Mouse (Mus musculus): Measurements from ENCODE around the gene Fbp1.

The Fbp1 gene

GRCm38 (mm10) chr13:62883925-62884324 lies 4.2 kb downstream of the Fbp1 start:
- DNase-seq: peak; percentile 22

- peak; percentile 94 for DNase-seq
These were observed 4.6 kb downstream of the Fbp1 start for GRCm38 (mm10) chr13:62883436-62883835.

GRCm38 (mm10) chr13:62882856-62883255 lies 5.2 kb downstream of the Fbp1 start:
- peak; percentile 52 for DNase-seq

- no peak for DNase-seq
These were observed 6.7 kb downstream of the Fbp1 start for GRCm38 (mm10) chr13:62881336-62881735.

DNA sequence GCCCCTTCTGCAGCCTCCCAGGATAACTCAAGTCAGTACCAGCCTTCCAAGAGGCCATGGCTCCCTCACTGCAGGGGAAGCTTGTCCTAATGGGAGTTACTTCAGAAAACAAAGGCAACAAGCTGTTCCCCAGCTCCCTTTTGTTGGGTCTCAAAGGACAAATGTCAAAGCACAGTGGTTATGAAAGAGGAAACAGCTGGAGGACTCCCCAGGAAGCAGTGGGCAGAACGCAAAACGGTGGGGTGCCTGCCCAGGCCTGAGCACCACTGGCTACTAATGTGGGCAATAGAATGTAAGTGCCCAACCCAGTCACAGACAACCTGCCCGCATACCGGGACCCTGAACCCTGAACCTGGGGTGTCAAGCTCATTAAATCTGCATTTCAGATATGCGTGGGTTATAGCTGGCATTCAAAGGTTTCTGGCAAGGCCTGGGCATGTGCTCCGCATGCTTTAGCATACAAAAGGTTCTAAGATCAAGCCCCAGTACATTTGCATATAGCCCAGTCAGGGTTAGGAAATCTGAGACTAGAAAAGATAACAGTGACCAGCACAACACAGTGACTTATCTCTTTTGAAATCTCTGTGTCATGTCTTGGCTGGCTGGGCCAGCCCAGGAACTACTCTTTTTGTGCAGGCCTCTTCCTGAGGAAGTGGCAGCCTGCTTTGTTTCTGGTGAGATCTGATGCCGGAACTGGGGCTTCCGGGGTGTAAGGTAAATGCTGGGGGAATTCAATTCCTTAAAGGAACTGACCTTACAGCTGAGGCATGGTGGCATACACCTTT lies 8.1 kb downstream of the Fbp1 start:
- peak; percentile 36 for DNase-seq

- no peak for DNase-seq
These were observed 8.7 kb downstream of the Fbp1 start for GRCm38 (mm10) chr13:62879411-62879810.

- DNase-seq: peak; percentile 68
These were observed 10.8 kb downstream of the Fbp1 start for GRCm38 (mm10) chr13:62877247-62877646.

- DNase-seq: no peak
These were observed 12.0 kb downstream of the Fbp1 start for GRCm38 (mm10) chr13:62876111-62876510.

DNA sequence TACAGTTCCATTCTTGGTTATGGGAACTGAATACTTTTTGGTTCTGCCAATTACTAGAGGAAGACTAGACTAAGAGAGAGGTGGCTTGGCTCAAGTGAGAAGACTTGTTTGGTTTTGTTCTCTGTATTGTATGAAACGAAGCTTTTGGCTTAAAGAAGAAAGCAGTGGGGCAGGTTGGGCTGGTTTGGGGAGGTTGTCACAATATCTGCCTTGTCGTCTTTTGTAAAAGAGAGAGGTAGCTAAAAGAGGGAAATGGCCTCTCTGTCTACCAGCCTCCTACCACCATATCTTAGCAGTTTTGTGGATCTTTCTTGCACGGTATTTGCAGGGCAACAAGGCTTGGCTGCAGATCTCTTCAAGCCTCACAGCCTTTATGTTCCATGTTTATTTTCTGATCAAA lies 15.8 kb downstream of the Fbp1 start:
- DNase-seq: no peak

- DNase-seq: peak; percentile 85
These were observed 17.5 kb downstream of the Fbp1 start for GRCm38 (mm10) chr13:62870605-62871004.

GRCm38 (mm10) chr13:62866817-62867216 lies 21.3 kb downstream of the Fbp1 start:
- DNase-seq: peak; percentile 17

- peak; percentile 3 for DNase-seq
These were observed 22.3 kb downstream of the Fbp1 start for GRCm38 (mm10) chr13:62865651-62866315.

- peak; percentile 54 for DNase-seq
These were observed 24.3 kb downstream of the Fbp1 start for GRCm38 (mm10) chr13:62863771-62864170.

DNA sequence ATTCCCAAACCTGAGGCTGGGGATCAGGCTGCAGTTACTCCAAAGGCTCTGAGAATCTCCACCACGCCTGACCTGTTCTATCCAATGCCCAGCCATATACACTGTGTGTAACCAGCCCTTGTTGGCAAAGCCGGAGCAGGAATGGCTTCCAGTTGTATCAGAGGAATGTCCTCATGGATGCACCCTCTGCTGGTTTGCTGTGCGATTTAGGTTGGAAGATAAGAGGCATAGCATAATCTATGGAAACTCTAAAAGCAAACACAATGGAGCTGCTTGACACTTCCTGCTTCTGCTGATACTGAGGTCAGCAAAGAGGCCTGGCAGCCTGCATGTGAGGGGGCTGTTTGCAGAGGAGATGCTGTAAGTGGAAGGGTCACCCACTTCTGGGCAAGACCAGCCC lies 25.2 kb downstream of the Fbp1 start:
- DNase-seq: peak; percentile 18

GRCm38 (mm10) chr13:62860068-62860467 lies 28.0 kb downstream of the Fbp1 start:
- DNase-seq: peak; percentile 11

DNA sequence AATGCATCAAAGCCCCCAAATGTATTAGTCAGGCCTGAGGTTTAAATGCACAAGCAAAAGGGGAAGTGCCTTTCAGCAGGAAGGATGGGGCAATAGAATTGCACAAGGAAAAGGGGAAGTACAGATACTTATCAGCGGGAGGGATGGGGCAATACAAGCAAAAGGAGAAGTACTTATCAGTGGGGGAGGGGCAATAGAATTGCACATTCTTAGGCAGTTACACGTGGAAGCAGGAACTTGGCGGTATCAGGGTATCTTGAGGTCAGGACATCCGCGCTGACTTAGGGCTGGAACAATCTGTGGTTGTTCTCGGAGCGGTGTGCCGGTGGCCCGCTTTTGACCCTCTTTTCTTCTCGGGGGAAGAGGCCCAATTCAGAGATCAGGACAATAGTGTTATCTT lies 28.8 kb downstream of the Fbp1 start:
- DNase-seq: peak; percentile 33

- DNase-seq: peak; percentile 88
These were observed 29.9 kb downstream of the Fbp1 start, which contains the start of gene Fbp2 for GRCm38 (mm10) chr13:62857941-62858915. Fbp2 (minus strand) TSS chr13:62858422.

- peak; percentile 54 for DNase-seq
These were observed 31.2 kb downstream of the Fbp1 start for GRCm38 (mm10) chr13:62856850-62857249.

GRCm38 (mm10) chr13:62856305-62856675 lies 31.8 kb downstream of the Fbp1 start:
- DNase-seq: peak; percentile 89

GRCm38 (mm10) chr13:62855396-62856304 lies 32.4 kb downstream of the Fbp1 start:
- DNase-seq: no peak

DNA sequence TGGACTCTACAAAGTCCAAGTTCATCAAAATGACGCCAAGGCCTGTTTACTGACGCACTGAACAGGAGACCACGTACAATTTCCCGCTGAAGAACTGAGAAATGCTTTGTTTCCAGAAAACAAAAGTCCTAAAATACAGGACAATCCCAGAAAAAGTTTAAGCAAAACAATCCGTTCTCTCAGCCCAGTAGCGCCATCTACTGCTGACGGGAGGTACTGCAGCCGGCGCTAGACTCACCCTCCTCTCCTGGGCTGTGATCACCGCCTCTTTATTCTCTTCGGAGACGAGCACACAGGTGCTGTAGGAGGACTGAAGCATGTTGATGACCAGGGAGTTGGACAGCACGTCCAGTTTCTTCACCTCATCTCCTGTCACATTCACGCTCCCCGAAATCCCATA lies 33.4 kb downstream of the Fbp1 start:
- peak; percentile 77 for DNase-seq

DNA sequence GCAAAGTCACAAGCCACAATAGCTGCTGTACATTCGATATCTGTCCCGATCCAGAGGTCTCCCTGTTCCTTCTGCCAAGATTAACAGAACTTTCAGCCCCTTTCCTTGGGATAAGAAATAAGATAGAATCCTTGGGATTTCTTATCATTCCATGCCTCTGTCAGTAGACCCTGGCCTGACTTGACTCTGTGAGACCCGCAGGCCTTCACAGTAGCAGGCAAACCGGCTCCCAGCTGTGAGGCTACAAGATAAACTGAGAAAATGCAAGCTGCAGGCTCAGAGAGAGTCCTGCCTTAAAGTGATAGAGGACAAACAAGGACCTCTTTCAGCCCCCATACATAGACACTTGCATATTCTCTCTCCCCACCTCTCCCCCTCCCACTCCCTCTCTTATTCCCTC lies 54.7 kb downstream of the Fbp1 start:
- no peak for DNase-seq

Measured in kidney, adult 9 months (tissue).